Mouse (Mus musculus): Measurements from ENCODE around the gene a.
"Not testable (repeated sequence)": the region's sequence is repeated elsewhere in the genome, so short reads cannot be mapped to it uniquely, and the experiment has no call there.

a gene

GRCm38 (mm10) chr2:154836537-154836936 is 45.3 kb downstream of the a start:
- DNase-seq (ENCODE audit: low read depth, low spot score), result peak; percentile 35

- no peak for DNase-seq (ENCODE audit: low read depth, low spot score)
Measured at GRCm38 (mm10) chr2:154848086-154848485, 56.9 kb downstream of the a start.

GRCm38 (mm10) chr2:154855383-154855782 is 64.2 kb downstream of the a start:
- DNase-seq (ENCODE audit: low read depth, low spot score), result peak; percentile 81

GRCm38 (mm10) chr2:154863672-154864071 is 72.5 kb downstream of the a start:
- DNase-seq (ENCODE audit: low read depth, low spot score), result no peak

GRCm38 (mm10) chr2:154865696-154866095 is 74.5 kb downstream of the a start:
- DNase-seq (ENCODE audit: low read depth, low spot score), result no peak

GRCm38 (mm10) chr2:154868106-154868505 is 76.9 kb downstream of the a start:
- DNase-seq (ENCODE audit: low read depth, low spot score), result no peak

- DNase-seq (ENCODE audit: low read depth, low spot score), result no peak
Measured at GRCm38 (mm10) chr2:154869954-154870641, 78.9 kb downstream of the a start.

GRCm38 (mm10) chr2:154876621-154877020 is 85.4 kb downstream of the a start:
- DNase-seq (ENCODE audit: low read depth, low spot score), result no peak

- DNase-seq (ENCODE audit: low read depth, low spot score), result no peak
Measured at GRCm38 (mm10) chr2:154891585-154891984, 100.4 kb downstream of the a start.

- DNase-seq (ENCODE audit: low read depth, low spot score), result peak; percentile 98
Measured at GRCm38 (mm10) chr2:154892201-154893044, 101.2 kb downstream of the a start, which contains the start of gene Eif2s2. TSS of gene Eif2s2 (minus strand) at chr2:154892935.

- DNase-seq (ENCODE audit: low read depth, low spot score), result no peak
Measured at GRCm38 (mm10) chr2:154893045-154893385, 101.8 kb downstream of the a start.

GRCm38 (mm10) chr2:154893548-154893947 is 102.3 kb downstream of the a start:
- DNase-seq (ENCODE audit: low read depth, low spot score), result no peak

- DNase-seq (ENCODE audit: low read depth, low spot score), result not testable (repeated sequence)
Measured at GRCm38 (mm10) chr2:154899004-154899403, 107.8 kb downstream of the a start.

- DNase-seq (ENCODE audit: low read depth, low spot score), result not testable (repeated sequence)
Measured at GRCm38 (mm10) chr2:154899412-154899811, 108.2 kb downstream of the a start.

- DNase-seq (ENCODE audit: low read depth, low spot score), result no peak
Measured at GRCm38 (mm10) chr2:154902111-154902510, 110.9 kb downstream of the a start.

GRCm38 (mm10) chr2:154905796-154906195 is 114.6 kb downstream of the a start:
- DNase-seq (ENCODE audit: low read depth, low spot score), result no peak

- DNase-seq (ENCODE audit: low read depth, low spot score), result peak; percentile 67
Measured at GRCm38 (mm10) chr2:154908223-154908622, 117.0 kb downstream of the a start.

- DNase-seq (ENCODE audit: low read depth, low spot score), result peak; percentile 42
Measured at GRCm38 (mm10) chr2:154909789-154910188, 118.6 kb downstream of the a start.

GRCm38 (mm10) chr2:154915922-154916541 is 124.8 kb downstream of the a start:
- no peak for DNase-seq (ENCODE audit: low read depth, low spot score)

GRCm38 (mm10) chr2:154916547-154916946 is 125.3 kb downstream of the a start:
- DNase-seq (ENCODE audit: low read depth, low spot score), result peak; percentile 75

GRCm38 (mm10) chr2:154917866-154918641 is 126.9 kb downstream of the a start:
- no peak for DNase-seq (ENCODE audit: low read depth, low spot score)

GRCm38 (mm10) chr2:154920896-154921295 is 129.7 kb downstream of the a start:
- DNase-seq (ENCODE audit: low read depth, low spot score), result no peak

All from CD4-positive, CD25-positive, alpha-beta regulatory T cell, adult 2 months (primary cell).